Mouse (Mus musculus) kidney, embryonic 14.5 days (tissue): ENCODE results near the gene Trp53i13. TPM values are rescaled to one million over a fixed set of nuclear protein-coding genes. Genes with fewer than 3 reads are reported as not detected.
A peak's percentile ranks its signal among the peaks of the same experiment; 100 is the strongest.

Experiments used
- ATAC-seq: fragments of 200-750 bp; cut with Nextera tagmentation; 2 replicates; pipeline ENCODE4 v1.8.0; 2017; ENCODE audit warnings: moderate number of reproducible peaks, mild to moderate bottlenecking, moderate TSS enrichment, moderate library complexity; ENCODE audit not compliant: low FRiP score, low TSS enrichment
- H3K27ac ChIP-seq: fragments of 300-500 bp; sonication (generic); 2 replicates; pipeline ENCODE4 v1.5.1; 2014; ENCODE audit warnings: low read depth, mild to moderate bottlenecking, low read length, moderate library complexity, mixed read lengths
- H3K27me3 ChIP-seq: fragments of 300-500 bp; sonication (generic); 2 replicates; pipeline ENCODE4 v1.6.1; 2014; ENCODE audit warnings: mild to moderate bottlenecking, low read length; ENCODE audit not compliant: control insufficient read depth, insufficient read depth
- H3K36me3 ChIP-seq: fragments of 300-500 bp; sonication (generic); 2 replicates; pipeline ENCODE4 v1.6.1; 2014; ENCODE audit warnings: low read length, mixed read lengths; ENCODE audit not compliant: control insufficient read depth, insufficient read depth
- H3K4me1 ChIP-seq: fragments of 300-500 bp; sonication (generic); 2 replicates; pipeline ENCODE4 v1.6.1; 2014; ENCODE audit warnings: low read length, mixed read lengths; ENCODE audit not compliant: control insufficient read depth, insufficient read depth
- H3K4me2 ChIP-seq: fragments of 300-500 bp; sonication (generic); replicated peaks from 2 replicates; pipeline ENCODE4 v1.6.1; 2014; ENCODE audit warnings: low read depth, mild to moderate bottlenecking, low read length
- H3K4me3 ChIP-seq: fragments of 300-500 bp; sonication (generic); 2 replicates; pipeline ENCODE4 v1.5.1; 2014; ENCODE audit warnings: mild to moderate bottlenecking, low read length
- H3K9ac ChIP-seq: fragments of 300-500 bp; sonication (generic); 2 replicates; pipeline ENCODE4 v1.6.1; 2014; ENCODE audit warnings: low read depth, mild to moderate bottlenecking, low read length, moderate library complexity
- H3K9me3 ChIP-seq: fragments of 300-500 bp; sonication (generic); 2 replicates; pipeline ENCODE4 v1.6.1; 2016; ENCODE audit warnings: low read length; ENCODE audit not compliant: control insufficient read depth
- WGBS: fragments of 180-500 bp; shearing (Covaris S2); extraction: QIAGEN DNeasy Blood & Tissue Kit; methylation state at CpG from one replicate; pipeline ENCODE4 v1.1.7; 2014; 5-methylcytosine and 5-hydroxymethylcytosine counted together
- polyA plus RNA-seq: library from polyadenylated mRNA; unstranded; fragments of >200 nt; fragmentation: Nextera tagmentation; extraction: Ambion mirVana; gene quantifications from 2 replicates; pipeline ENCODE4 v1.2.1, GENCODE M21; 2014

Trp53i13 gene
- polyA plus RNA-seq, 1 experiment from 2014 or later, result 36.9 TPM

DNA sequence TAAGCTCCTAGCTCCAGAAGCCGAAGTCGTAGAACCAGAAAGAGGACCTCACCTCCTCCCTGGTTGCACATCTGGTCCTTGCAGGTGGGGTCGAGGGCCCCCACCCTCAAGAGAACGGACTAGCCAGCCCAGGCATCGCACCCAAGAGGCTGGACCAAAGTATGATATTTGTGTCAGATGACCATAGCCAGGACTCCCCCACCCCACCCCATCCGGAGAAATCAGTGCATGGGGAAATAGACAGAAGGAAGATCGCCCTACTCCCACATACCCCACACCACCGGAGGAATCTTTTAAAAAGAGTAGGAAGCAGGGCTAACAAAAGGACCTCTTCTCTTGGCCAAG is 52.7 kb downstream of the Trp53i13 start:
- WGBS, result 36% methylated on average over 8 of the region's 8 CpGs
- Histone ChIP-seq H3K4me1 (peaks cover 17% of the 10 kb centered on the region), H3K27ac (no peak overlapping the region), H3K4me3 (peak overlapping the region; percentile 46; the same call in 1 of the 2 replicates), H3K9ac (no peak overlapping the region), H3K36me3 (no peaks in the 10 kb centered on the region), H3K4me2 (peak overlapping the region; percentile 96), H3K27me3 (peaks cover 48% of the 10 kb centered on the region), H3K9me3 (no peaks in the 10 kb centered on the region)
- no peak for ATAC-seq

DNA sequence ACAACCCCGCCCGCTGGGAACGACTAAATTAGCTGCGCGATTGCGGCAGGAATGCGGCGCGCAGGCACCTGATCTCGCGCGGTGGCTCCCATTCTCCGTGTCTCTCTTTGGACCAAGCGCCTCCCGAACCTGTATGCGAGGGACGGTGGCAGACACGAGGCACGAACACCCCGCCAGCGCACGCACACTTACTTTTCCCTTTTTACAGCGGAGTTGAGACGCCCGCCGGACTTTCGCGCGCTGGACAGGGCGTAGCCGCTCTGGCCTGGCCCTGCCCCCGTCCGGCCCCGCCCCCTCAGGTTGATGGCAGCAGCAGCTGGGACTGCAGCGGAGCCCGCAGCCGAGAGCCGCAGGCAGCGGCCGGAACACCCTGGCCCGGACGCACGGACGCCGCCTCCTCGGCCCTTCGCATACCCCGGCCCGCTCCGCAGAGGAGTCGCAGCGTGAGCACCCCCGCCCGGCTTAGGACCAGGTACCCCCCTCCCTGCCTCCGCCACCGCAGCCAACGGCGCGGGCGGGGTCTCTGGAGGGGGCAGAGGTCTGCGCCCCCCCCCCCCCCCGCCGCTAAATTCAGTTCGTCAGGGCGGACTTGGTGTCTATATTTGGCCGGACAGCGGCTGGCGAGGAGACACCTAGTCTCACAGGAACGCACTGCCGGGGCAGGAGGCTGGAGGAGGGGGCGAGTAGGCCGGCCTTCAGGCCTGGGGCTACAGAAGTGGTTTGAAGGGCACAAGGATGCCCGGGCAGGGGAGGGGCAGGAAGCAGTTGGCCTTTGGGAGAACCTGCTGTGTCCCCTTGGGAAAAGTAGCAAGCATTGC is 53.3 kb downstream of the Trp53i13 start, which contains the start of gene Coro6:
Coro6 (plus strand) TSS at position 129 of the 818 bp plus-strand sequence.
- under 1% methylated on average over 59 of the region's 73 CpGs for WGBS
- Histone ChIP-seq H3K27ac (no peak within 1 kb of the TSS), H3K36me3 (no peaks in the 10 kb centered on the region), H3K9me3 (no peaks in the 10 kb centered on the region), H3K4me3 (peak within 1 kb of the TSS; percentile 46), H3K9ac (peak within 1 kb of the TSS; percentile 54), H3K27me3 (peaks cover 42% of the 10 kb centered on the region), H3K4me1 (peaks cover 13% of the 10 kb centered on the region), H3K4me2 (peak within 1 kb of the TSS; percentile 96)
- ATAC-seq, result peak; percentile 88

DNA sequence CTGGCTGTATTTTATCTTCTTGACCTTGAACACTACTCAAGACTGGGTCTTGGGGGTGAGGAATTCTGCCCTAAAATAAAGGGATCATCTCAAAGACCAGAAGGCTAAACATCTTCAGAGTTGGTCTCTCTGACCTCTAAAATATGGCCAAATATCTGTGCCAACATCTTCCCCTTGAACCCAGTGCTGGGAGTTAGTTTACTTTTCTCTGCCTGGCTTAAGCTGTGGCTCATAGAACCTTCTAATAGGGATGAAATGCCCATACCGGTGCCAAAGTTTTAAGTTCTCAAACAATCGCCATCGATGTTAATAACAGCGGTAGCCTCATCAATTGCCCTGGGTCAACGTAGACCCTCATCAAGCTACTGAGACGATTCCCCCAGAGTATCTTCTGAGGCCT is 53.9 kb downstream of the Trp53i13 start:
- Histone ChIP-seq H3K9me3 (no peaks in the 10 kb centered on the region), H3K4me2 (peak overlapping the region; percentile 96), H3K36me3 (no peaks in the 10 kb centered on the region), H3K27ac (no peak overlapping the region), H3K9ac (peak overlapping the region; percentile 54), H3K4me3 (peak overlapping the region; percentile 46), H3K4me1 (peaks cover 11% of the 10 kb centered on the region; the same call in 1 of the 2 replicates), H3K27me3 (peaks cover 35% of the 10 kb centered on the region)
- ATAC-seq, result no peak
- 6% methylated on average over 6 of the region's 6 CpGs for WGBS

Other genes with a start within 250 kb of the Trp53i13 start
- 0.39 and 0.54 TPM in 2 replicates for gene Coro6, start 53.6 kb downstream of the Trp53i13 start, polyA plus RNA-seq
- gene Ankrd13b, start 26.3 kb downstream of the Trp53i13 start, polyA plus RNA-seq, result 6.8 and 8.6 TPM in 2 replicates
- gene Git1, start 22.4 kb downstream of the Trp53i13 start, polyA plus RNA-seq, result 18.1 and 19.3 TPM in 2 replicates
- gene Abhd15, start 859 bp downstream of the Trp53i13 start, polyA plus RNA-seq, result 1.4 and 2.6 TPM in 2 replicates
- not detected in 2 replicates for gene Gm10392, start 3.2 kb upstream of the Trp53i13 start, polyA plus RNA-seq
- gene Taok1, start 91.8 kb upstream of the Trp53i13 start, polyA plus RNA-seq, result 21.4 and 23.7 TPM in 2 replicates
- 9.2 and 9.7 TPM in 2 replicates for gene Nufip2, start 170.2 kb upstream of the Trp53i13 start, polyA plus RNA-seq
- gene Cryba1, start 209.3 kb upstream of the Trp53i13 start, polyA plus RNA-seq, result not detected in 2 replicates
- gene Myo18a, start 247.3 kb upstream of the Trp53i13 start, polyA plus RNA-seq, result 19.1 and 21.1 TPM in 2 replicates